Mouse (Mus musculus): Measurements from ENCODE around the gene Chd1. TPM values are rescaled to one million over a fixed set of nuclear protein-coding genes. Genes with fewer than 3 reads are reported as not detected.

Chd1 gene
- 79.7 and 81.8 TPM in 2 replicates for total RNA-seq (2017)

- ATAC-seq (replicated peaks in 1 of 2; ENCODE audit: insufficient read depth in 1 of 2, low FRiP score in 2 of 2, low TSS enrichment in 1 of 2, low read depth in 1 of 2, poor library complexity in 2 of 2, severe bottlenecking in 2 of 2), result peak; percentile 64 to 65
Observed at GRCm38 (mm10) chr17:15704475-15705300, at the start of gene Chd1. TSS of gene Chd1 (plus strand) at chr17:15704967.

DNA sequence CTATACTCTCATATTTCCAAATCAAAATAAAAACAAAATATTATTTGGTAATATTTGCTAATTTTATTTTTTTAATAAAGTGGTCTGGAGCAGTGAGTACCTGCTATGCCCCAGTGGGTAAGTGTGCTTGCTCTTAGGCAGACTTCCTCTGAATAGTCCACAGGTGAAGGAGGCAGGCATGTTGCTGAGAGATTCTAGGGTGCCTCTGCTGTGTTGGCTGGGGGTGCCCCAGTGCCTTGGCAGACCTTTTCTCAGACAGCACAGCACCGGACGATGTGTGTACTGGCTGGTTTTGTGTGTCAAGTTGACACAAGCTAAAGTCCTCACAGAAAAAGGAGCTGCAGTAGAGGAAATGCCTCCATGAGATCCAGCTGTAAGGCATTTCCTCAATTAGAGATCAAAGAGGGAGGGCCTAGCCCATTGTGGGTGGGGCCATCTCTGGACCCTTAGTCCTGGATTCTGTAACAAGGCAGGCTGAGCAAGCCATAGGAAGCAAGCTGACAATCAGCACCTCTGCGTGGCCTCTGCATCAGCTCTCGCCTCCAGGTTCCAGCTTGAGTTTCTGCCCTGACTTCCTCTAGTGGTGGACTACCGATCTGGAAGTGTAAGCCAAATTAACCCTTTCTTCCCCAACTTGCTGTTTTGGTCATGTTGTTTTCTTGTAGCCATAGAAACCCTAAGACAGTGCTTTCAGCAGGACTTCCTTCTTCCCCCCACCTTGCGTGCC, 47.7 kb upstream of the Chd1 start:
- peak; percentile 91 to 94 for ATAC-seq (replicated peaks in 1 of 2; ENCODE audit: insufficient read depth in 1 of 2, low FRiP score in 2 of 2, low TSS enrichment in 1 of 2, low read depth in 1 of 2, poor library complexity in 2 of 2, severe bottlenecking in 2 of 2)

DNA sequence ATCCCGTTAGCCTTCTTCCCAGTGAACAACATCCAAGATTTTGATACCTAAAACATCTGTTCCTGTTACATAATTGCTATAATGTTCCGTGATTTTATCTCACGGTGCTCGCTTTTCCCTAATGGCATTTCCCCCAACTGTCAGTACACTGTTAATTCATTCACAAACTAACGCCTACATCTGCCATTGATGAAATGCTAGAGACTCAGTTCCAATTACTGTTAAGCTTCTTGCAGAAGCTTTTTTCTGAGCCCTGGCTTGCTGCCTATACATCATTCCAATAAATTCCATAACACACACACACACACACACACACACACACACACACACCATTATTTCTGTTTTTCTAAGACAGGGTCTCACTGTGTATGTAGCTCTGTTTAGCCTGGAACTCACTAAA, 31.9 kb upstream of the Chd1 start:
- ATAC-seq (replicated peaks in 1 of 2; ENCODE audit: insufficient read depth in 1 of 2, low FRiP score in 2 of 2, low TSS enrichment in 1 of 2, low read depth in 1 of 2, poor library complexity in 2 of 2, severe bottlenecking in 2 of 2), result no peak

- peak; percentile 17 to 22; a peak in 2 of 4 replicates for ATAC-seq (replicated peaks in 1 of 2; ENCODE audit: insufficient read depth in 1 of 2, low FRiP score in 2 of 2, low TSS enrichment in 1 of 2, low read depth in 1 of 2, poor library complexity in 2 of 2, severe bottlenecking in 2 of 2)
Observed at GRCm38 (mm10) chr17:15677970-15678645, 26.7 kb upstream of the Chd1 start.

- no peak for ATAC-seq (replicated peaks in 1 of 2; ENCODE audit: insufficient read depth in 1 of 2, low FRiP score in 2 of 2, low TSS enrichment in 1 of 2, low read depth in 1 of 2, poor library complexity in 2 of 2, severe bottlenecking in 2 of 2)
Observed at GRCm38 (mm10) chr17:15679966-15680630, 24.7 kb upstream of the Chd1 start.

DNA sequence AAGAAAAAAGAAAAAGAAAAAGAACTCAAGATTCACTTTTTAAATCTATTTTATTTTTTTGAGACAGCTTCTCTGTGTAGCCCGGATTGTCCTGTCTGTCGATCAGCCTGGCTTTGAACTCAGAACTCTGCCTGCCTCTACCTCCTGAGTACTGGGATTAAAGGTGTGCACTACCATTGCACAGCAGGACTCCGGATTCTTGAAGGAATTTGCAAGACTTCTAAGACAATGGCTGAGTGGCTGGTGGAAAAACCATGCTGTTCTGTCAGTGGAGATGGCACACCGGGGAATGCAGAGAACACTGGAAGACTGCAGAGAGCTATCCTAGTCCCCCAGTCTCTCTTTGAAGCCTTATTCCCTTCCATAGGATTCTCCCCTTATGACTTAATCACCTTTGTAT, 24.1 kb upstream of the Chd1 start:
- ATAC-seq (replicated peaks in 1 of 2; ENCODE audit: insufficient read depth in 1 of 2, low FRiP score in 2 of 2, low TSS enrichment in 1 of 2, low read depth in 1 of 2, poor library complexity in 2 of 2, severe bottlenecking in 2 of 2), result no peak

GRCm38 (mm10) chr17:15686396-15686795, 18.4 kb upstream of the Chd1 start:
- ATAC-seq (replicated peaks in 1 of 2; ENCODE audit: insufficient read depth in 1 of 2, low FRiP score in 2 of 2, low TSS enrichment in 1 of 2, low read depth in 1 of 2, poor library complexity in 2 of 2, severe bottlenecking in 2 of 2), result no peak

- no peak for ATAC-seq (replicated peaks in 1 of 2; ENCODE audit: insufficient read depth in 1 of 2, low FRiP score in 2 of 2, low TSS enrichment in 1 of 2, low read depth in 1 of 2, poor library complexity in 2 of 2, severe bottlenecking in 2 of 2)
Observed at GRCm38 (mm10) chr17:15690304-15690703, 14.5 kb upstream of the Chd1 start.

DNA sequence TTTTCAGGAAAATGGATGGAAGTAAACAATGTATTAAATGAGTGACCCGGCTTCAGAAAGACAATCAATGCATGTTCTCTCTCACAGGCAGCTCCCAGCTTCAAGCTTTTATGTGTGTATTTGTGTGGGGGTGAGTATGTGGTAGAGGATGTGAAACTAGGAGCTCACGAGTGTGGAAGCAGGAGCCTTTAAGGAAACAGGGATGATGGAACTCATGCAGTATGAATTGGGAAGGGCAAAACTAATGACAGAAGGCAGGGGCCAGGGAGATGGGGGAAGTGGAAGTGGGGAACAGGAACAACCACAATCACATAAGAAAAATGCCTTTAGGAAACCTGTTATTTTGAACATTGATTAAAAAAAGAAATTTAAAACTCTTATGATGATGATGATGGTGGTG, 9.2 kb upstream of the Chd1 start:
- no peak for ATAC-seq (replicated peaks in 1 of 2; ENCODE audit: insufficient read depth in 1 of 2, low FRiP score in 2 of 2, low TSS enrichment in 1 of 2, low read depth in 1 of 2, poor library complexity in 2 of 2, severe bottlenecking in 2 of 2)

GRCm38 (mm10) chr17:15698956-15699355, 5.8 kb upstream of the Chd1 start:
- ATAC-seq (replicated peaks in 1 of 2; ENCODE audit: insufficient read depth in 1 of 2, low FRiP score in 2 of 2, low TSS enrichment in 1 of 2, low read depth in 1 of 2, poor library complexity in 2 of 2, severe bottlenecking in 2 of 2), result no peak

- no peak for ATAC-seq (replicated peaks in 1 of 2; ENCODE audit: insufficient read depth in 1 of 2, low FRiP score in 2 of 2, low TSS enrichment in 1 of 2, low read depth in 1 of 2, poor library complexity in 2 of 2, severe bottlenecking in 2 of 2)
Observed at GRCm38 (mm10) chr17:15701505-15701904, 3.3 kb upstream of the Chd1 start.

DNA sequence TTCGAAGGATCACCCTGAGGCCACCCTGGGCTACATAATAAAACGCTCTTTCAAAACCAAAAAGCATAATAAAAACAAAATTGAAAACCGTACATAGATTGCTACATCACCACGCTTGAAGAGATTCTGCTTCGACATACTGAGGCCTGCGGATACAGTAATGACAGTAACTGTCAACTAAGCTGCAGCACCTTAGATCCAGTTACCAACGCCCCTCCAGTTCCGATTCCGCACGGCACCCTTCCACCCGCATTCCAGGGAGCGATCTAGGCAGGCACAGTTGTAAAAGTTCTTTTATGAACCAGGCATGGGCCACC, 651 bp upstream of the Chd1 start:
- peak in 1 of 2 experiments; percentile 34; a peak in 2 of 4 replicates for ATAC-seq (replicated peaks in 1 of 2; ENCODE audit: insufficient read depth in 1 of 2, low FRiP score in 2 of 2, low TSS enrichment in 1 of 2, low read depth in 1 of 2, poor library complexity in 2 of 2, severe bottlenecking in 2 of 2)

DNA sequence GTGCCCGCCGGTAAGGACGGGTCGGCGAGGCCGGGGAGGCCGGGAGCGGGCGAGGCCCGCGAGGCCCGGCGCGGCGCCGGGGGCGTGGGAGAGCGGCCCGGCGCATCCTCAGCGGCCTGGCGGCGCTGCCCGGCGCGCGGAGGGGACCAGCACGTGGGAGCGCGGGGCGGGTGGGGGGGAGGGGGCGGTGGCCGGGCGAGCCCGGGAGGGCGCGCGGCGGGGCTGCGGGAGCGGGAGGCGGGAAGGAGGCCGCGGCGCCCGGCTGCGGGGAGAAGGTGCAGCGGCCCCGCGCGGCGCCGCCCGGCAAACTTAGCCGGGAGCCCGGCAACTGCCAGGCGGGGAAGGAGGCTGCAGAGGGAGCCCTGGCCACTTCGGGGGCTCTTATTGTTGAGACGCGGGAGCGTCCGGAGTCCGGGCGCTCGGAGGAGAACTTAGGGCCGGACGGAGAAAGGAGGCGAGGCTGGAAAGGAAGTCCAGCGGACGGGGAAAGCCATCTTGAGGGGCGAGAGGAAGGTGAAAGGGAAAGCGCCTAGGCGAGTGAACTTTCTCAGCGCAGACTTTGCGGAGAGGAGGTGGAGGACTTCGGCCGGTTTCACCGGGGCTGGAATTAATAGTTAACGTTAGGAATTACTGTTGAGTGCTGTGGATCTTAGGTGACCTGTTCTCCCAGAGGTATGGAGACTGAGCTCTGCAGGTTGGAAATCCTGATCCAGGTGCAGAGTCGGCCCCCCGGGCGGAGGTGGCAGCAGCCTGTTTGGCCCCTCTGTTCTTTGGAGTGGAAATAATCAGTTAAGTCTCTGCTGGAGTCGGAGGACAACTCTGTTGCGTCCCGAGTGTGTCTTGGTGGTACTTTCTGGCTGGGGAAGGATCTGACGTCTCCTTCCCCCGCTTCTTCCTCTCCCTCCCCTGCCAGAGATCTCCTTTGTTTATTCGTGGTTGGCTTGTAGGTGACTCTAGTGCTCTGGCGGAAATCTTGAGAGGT, 827 bp downstream of the Chd1 start:
- peak; percentile 78 to 79 for ATAC-seq (replicated peaks in 1 of 2; ENCODE audit: insufficient read depth in 1 of 2, low FRiP score in 2 of 2, low TSS enrichment in 1 of 2, low read depth in 1 of 2, poor library complexity in 2 of 2, severe bottlenecking in 2 of 2)

DNA sequence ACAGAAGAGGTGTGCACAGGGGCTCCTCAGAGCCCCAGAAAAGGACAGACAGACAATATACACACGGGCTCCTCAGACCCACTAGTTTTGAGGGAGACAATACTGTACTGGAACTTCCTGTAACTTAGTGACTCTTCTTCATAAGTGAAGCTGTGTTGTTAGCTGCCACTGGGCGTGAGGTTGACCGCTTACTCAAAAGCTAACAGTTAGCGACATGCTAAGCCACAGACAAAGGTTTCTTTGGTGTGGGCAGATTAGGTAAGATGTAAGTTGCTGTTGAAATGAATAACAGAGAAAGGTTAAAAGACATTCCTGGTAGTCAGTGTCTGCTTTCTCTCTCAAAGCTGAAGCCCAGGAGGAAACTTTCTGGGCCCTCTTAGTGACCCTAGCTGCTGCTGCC, 9.7 kb downstream of the Chd1 start:
- no peak for ATAC-seq (replicated peaks in 1 of 2; ENCODE audit: insufficient read depth in 1 of 2, low FRiP score in 2 of 2, low TSS enrichment in 1 of 2, low read depth in 1 of 2, poor library complexity in 2 of 2, severe bottlenecking in 2 of 2)

DNA sequence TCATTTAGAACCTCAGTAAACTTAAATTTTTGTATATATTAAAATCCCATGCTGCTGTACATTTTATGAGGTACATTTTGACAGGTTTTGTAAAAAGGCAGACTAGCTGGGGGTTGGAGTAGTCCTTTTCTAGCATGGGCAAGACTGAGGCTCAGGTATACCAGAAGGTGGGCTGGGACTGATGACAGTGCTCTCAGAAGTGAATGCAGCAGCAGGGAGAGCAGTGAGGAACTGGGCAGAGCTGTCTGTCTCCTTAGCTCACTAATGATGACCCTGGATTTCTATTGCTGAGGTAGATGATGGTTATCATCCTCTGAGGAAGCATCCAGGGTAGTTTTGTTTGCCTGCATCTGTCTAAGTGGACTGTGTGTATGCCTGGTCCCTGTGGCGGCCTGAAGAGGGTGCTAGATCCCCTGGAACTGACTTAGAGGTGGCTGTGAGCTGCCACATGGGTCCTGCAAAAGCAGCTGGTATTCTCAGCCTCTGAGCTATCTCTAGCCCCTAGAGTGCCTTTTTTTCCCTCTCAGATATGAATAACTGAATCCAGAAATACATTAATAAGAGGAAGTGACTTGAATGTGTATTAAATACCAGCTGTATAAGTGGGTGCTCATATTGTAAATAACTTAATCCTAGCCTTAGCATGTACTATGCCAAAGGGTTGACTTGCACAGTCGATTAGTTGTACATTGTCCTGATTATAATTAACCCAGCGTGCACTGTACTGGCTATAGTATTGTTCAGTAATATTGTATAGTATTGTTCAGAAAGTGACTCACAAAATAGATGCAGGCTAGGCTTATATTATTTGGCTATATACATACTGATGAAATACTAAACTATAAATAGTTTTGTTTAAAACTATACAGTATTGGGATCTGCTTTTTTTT, 10.5 kb downstream of the Chd1 start:
- peak; percentile 75 to 80 for ATAC-seq (replicated peaks in 1 of 2; ENCODE audit: insufficient read depth in 1 of 2, low FRiP score in 2 of 2, low TSS enrichment in 1 of 2, low read depth in 1 of 2, poor library complexity in 2 of 2, severe bottlenecking in 2 of 2)

- ATAC-seq (replicated peaks in 1 of 2; ENCODE audit: insufficient read depth in 1 of 2, low FRiP score in 2 of 2, low TSS enrichment in 1 of 2, low read depth in 1 of 2, poor library complexity in 2 of 2, severe bottlenecking in 2 of 2), result no peak
Observed at GRCm38 (mm10) chr17:15715940-15716339, 11.2 kb downstream of the Chd1 start.

Data from hematopoietic stem cell, adult 5-6 weeks (primary cell).